Mouse (Mus musculus) frontal cortex, adult 2 months (tissue): ENCODE data around the gene Gm4881. TPM values are rescaled to one million over a fixed set of nuclear protein-coding genes. Genes with fewer than 3 reads are reported as not detected.
A peak's percentile ranks its signal among the peaks of the same experiment; 100 is the strongest.
"Not testable (repeated sequence)": the region's sequence is repeated elsewhere in the genome, so short reads cannot be mapped to it uniquely, and the experiment has no call there.

Experiments
- DNase-seq, 2 experiments: peaks; one replicate each; pipeline ENCODE4 v3.0.0; 2022; ENCODE audit warnings: low spot score in 1 of 2; ENCODE audit errors: extremely low spot score in 1 of 2
- polyA plus RNA-seq: library from polyadenylated mRNA; depleted of rRNA; stranded (reverse); fragments of >200 nt; gene quantifications from 2 replicates; pipeline ENCODE4 v1.2.3, GENCODE M21; 2012

Gene Gm4881
- polyA plus RNA-seq, 1 experiment = not detected

DNA sequence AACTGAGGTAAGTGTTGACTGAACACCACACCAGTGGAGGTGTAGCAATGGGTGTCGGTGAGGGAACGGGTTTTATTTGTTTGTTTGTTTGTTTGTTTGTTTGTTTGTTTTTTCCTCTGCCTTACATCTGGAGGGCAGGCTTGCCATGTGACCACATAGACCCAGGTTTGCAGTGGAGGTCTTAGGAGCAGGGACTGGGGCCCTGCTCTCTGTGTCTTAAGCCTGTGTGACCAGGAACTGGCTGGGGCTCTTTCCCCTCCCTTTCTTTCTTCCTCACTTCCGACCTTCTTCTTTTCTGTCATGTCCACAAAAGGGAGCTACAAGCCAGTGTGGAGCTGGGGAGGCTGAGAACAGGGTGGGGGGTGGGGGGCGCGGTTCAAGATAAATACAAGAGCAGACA is 46.3 kb downstream of the Gm4881 start:
- DNase-seq = no peak

DNA sequence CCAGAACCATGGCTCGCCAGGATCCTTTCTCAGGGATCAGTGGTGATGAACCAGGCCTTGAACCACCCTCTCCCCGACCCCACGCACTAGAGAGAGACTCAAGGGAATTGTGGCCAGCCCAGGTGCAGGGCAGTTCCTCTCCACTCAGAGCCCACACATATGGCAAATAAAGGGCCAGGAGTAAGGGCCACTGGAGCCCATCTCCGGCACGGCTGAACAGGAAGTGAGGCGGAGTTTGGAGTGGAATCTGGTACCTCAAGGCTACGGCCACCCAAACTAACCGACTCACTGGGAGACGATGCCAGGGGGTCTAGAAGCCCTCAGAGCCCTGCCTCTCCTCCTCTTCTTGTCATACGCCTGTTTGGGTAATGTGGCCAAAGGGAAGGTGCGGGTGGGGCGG is 47.1 kb downstream of the Gm4881 start, which contains the start of gene Cd79a:
Gene Cd79a (plus strand): TSS at position 158 of the 400 bp plus-strand sequence.
- no peak for DNase-seq

DNA sequence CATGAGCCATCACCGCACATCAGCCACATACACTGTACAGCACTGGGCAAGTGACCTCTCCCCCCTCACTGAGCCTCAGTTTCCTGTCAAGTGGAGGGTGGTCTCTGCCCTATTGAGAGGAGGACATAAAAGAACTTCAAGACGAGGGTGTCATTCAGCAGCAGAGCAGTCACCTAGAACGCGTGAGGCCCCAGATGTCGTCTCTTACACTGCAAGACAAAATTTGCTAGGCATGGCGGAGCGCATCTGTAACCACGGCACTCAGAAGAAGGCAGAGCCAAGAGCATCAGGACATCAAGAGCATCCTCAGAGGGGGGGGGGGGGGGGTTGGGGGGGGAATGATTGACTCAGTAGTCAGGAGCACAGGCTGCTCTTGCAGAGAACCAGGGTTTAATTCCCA is 48.0 kb downstream of the Gm4881 start:
- no peak for DNase-seq

GRCm38 (mm10) chr7:24895749-24896148 is 48.5 kb downstream of the Gm4881 start:
- not testable (repeated sequence) for DNase-seq

- no peak for DNase-seq
Observed at GRCm38 (mm10) chr7:24892125-24892583, 52.1 kb downstream of the Gm4881 start.

- DNase-seq = no peak
Observed at GRCm38 (mm10) chr7:24891241-24892124, 52.8 kb downstream of the Gm4881 start.

DNA sequence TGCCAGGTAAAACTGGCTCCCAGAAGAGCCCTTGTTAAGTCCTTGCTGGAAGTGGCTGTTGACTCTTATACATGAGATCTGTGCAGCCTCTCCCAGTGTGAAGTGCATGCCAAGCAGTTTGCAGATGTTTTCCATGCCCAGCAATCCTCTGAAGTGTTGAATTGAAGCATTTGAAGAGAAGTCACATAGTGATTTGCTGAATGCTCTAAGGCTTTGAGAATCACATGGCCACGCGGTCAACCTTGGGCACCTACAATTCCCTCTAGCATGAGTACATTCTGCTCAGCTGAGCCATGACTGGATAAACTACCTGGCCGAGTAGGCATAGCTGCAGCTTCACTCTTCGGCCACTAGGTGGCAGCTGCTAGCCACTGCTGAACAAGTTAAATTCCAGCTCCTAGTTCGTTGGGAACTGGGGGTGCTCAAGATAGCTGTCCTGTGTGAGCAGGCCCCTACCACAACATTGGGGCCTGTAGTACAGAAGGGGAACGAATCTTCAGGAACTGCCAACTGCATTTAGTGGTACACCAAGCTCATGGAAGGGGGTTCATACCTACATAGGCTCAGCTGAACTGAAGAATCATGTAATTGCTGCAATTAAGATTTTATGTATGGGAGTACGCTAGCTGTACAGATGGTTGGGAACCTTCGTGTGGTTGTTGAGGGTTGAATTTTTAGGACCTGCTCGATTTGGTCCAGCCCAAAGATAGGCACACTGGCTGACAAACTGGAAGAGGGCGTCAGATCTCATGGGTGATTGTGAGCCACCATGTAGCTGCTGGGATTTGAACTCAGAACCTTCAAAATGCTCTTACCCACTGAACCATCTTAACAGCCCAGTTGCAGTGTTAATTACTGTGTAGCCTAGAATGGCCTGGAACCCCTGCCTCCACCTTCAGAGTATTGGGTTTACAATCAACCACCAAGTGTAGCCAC is 53.7 kb downstream of the Gm4881 start:
- DNase-seq = peak; percentile 36 to 83

DNA sequence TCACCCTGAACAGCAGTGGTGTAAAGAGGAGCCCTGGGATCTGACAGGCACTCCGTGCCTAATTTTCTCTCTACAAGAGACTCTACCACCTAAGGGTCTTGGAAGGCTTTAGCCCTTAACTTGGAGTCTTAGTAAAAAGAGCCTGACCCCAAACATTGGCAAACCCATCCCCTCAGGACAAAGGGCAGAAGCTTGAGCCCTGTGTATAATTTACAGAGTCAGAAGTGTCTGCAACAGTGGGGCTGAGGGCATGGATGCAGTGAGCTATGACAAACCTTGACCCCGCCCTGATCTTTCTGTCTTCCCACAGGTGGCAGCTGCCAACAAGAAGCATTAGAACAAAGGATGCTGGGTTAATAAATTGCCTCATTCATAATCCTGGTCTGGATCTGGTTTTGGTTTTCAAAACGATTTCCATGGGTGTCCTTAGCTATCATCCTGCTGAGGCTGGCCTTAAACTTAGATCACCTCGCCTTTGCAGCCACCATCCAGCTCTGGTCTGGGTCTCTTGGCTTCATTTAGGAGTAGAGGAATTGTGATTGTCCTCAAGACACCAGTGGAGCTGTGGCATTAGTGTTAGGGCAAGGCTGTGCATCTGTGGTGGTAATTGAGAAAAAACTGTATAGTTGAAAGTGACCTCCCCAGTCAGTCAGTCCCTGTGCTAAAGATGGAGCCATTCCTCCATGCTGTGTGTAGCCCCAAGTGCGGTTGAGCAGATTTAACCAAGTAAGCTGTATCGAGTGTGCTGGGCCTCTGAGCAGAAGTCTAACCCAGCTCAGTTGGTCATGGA is 54.7 kb downstream of the Gm4881 start:
- DNase-seq = no peak

DNA sequence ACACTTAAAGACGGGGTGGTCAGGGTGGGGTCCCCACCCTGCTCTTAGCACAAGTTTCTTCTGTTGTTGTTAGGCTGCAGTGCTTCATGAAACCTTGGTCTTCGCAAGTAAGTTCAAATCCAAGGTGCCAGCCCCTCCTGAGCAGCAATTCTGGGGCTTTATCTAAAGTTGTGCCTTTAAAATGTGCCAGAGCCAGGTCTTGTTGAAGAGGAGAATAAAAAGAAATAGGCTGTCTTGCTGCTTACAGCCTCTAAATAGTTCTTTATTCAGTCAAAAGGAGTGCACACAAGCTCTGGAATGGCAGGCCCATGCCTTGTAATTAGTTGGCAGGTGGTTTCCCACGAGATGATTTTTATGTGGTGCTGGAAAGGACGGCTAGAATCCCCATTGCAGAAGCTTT is 57.2 kb downstream of the Gm4881 start:
- no peak for DNase-seq

DNA sequence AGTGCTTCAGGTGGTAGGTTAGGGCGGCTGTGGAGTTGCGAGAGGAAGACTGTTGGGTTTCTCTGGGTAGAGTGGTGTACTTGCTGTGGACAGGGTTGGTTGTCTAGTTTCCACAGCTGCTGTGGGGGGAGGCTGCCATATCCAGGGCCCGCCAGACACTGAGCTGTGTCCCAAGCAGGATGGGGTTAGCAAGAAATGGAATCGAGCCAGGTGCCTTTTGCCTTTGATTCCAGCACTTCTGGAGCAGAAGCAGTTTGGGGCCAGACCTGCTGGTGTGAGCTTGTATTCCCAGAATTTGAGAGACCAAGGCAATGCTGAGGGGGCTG is 58.0 kb downstream of the Gm4881 start:
- no peak for DNase-seq

- no peak for DNase-seq
Observed at GRCm38 (mm10) chr7:24885468-24886307, 58.6 kb downstream of the Gm4881 start.

DNA sequence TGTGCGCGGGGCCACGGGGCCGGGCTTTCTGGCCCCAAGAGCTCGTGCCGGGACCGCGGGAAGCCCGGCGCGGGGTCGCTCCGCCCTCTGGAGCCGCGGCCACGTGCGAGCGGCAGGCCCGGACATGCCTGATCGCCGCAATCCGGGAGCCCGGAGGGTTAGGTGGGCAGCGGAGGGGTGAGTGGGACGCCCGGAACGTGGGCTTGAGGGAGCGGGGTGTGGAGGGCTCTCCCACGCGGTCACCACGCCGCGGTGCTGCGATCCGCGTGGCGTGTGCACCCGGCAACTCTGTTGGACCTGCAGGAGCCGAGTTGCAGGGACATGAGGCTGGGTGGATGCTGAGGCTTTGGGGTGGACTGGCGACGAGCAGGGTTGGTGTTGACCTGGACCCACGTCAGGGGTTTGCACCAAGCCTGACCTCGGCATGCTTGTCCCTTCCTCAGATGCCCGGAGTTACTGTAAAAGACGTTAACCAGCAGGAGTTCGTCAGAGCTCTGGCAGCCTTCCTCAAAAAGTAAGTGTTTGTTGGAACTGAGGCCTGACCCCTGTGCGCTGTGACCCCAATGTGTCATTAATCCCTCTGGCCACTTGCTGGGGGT is 59.5 kb downstream of the Gm4881 start:
- no peak for DNase-seq

GRCm38 (mm10) chr7:24883896-24884692 is 60.2 kb downstream of the Gm4881 start, which contains the start of gene Rps19:
Rps19 (plus strand) TSS chr7:24884371.
- DNase-seq = peak; percentile 98

GRCm38 (mm10) chr7:24882416-24883199 is 61.7 kb downstream of the Gm4881 start:
- DNase-seq = no peak

GRCm38 (mm10) chr7:24879620-24880019 is 64.7 kb downstream of the Gm4881 start:
- DNase-seq = no peak

GRCm38 (mm10) chr7:24877588-24877987 is 66.7 kb downstream of the Gm4881 start:
- DNase-seq = no peak
